Mouse (Mus musculus): ENCODE measurements around the gene Ikzf4.

The Ikzf4 gene

GRCm38 (mm10) chr10:128653866-128654265 is 8.1 kb upstream of the Ikzf4 start:
- Histone ChIP-seq H3K27me3 (ENCODE audit: insufficient read depth, low read length) (no peaks in the 10 kb centered on the region; the same call in 1 of the 2 replicates), H3K9me3 (ENCODE audit: low read length) (no peaks in the 10 kb centered on the region), H3K36me3 (ENCODE audit: insufficient read depth, low read length) (no peaks in the 10 kb centered on the region), H3K4me3 (replicated peaks; ENCODE audit: low read length) (no peak overlapping the region), H3K4me1 (replicated peaks; ENCODE audit: low read depth, low read length) (peaks cover 30% of the 10 kb centered on the region)
- TF ChIP-seq CTCF (conservative IDR thresholded peaks at IDR 0.05; ENCODE audit: low read length) (no peak), POU5F1 (IDR thresholded peaks at IDR 0.05; ENCODE audit: borderline replicate concordance, low read length) (no peak), NANOG (IDR thresholded peaks at IDR 0.05; ENCODE audit: borderline replicate concordance, low read length) (no peak)

DNA sequence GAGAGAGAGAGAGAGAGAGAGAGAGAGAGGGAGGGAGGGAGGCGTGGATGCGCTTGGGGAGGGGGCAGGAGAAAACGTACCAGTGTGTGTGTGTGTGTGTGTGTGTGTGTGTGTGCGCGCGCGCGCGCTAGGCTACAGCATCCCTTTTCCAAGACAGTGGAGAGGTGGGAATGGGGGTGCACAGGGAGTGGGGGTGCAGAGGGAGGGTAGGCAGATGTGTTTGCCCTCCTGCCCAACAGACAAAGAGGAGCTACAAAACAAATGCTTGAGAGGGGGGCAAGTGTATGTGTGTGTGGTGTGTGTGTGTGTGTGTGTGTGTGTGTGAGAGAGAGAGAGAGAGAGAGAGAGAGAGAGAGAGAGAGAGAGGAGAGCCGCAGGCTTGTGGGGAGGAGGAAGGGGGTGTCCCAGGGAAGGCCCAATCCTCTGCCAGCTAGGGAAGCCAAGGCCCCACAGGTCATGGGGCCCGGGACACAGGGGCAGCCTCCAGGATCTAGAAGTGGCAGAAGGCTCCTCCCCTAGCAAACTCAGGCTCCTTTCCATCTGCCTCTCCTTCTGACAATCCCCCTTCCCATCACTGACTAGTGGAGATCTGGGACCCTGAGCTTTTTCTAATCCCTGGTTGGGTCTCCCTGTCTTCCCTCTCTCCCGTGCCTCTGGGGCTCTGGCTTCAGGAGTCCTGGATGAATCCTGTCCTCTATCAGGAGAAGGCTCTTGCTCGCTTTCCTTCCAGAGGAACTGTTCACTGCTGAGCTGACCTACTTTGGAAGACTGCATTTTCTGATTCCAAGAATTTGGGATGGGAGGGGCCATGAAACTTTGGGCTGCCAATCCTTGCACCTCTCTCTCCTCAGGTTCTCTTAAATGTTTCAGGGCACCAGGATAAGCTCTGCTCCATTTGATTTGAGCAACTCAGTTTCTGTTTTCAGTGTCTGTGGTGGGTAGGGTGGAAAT is 623 bp upstream of the Ikzf4 start:
- no peaks in the 10 kb centered on the region for H3K36me3 ChIP-seq (ENCODE audit: insufficient read depth, low read length)
- H3K9me3 ChIP-seq (ENCODE audit: low read length) = no peaks in the 10 kb centered on the region
- peaks cover 58% of the 10 kb centered on the region for H3K27me3 ChIP-seq (ENCODE audit: insufficient read depth, low read length)
- H3K4me3 ChIP-seq (replicated peaks; ENCODE audit: low read length) = 0 out of 2 replicates have a peak overlapping the region, but pooled peaks have one; percentile 29
- TF ChIP-seq NANOG (IDR thresholded peaks at IDR 0.05; ENCODE audit: borderline replicate concordance, low read length) (no peak), POU5F1 (IDR thresholded peaks at IDR 0.05; ENCODE audit: borderline replicate concordance, low read length) (no peak), CTCF (conservative IDR thresholded peaks at IDR 0.05; ENCODE audit: low read length) (no peak)
- peaks cover 42% of the 10 kb centered on the region for H3K4me1 ChIP-seq (replicated peaks; ENCODE audit: low read depth, low read length)

DNA sequence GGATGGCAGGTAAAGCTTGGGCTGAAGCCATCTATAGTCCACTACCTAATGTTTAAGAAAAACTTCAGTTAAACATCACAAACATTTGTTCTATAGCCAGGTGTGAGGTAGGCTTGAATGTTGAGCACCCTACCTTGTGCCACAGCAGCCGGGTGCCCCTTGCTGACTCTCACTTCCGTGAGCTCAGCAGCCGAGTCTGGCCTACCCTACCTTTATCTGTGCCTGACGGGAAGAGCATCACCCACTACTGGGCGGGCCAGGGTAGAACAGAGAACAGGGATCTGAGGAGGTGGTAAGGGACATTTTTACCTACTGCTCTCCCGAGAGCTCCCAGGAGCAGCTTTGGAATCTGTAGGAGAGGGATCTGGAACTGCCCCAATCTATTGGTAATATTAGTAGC is 3.0 kb downstream of the Ikzf4 start:
- H3K36me3 ChIP-seq (ENCODE audit: insufficient read depth, low read length) = no peaks in the 10 kb centered on the region
- H3K27me3 ChIP-seq (ENCODE audit: insufficient read depth, low read length) = peaks cover 83% of the 10 kb centered on the region
- no peak overlapping the region for H3K4me3 ChIP-seq (replicated peaks; ENCODE audit: low read length)
- no peaks in the 10 kb centered on the region for H3K9me3 ChIP-seq (ENCODE audit: low read length)
- H3K4me1 ChIP-seq (replicated peaks; ENCODE audit: low read depth, low read length) = peaks cover 62% of the 10 kb centered on the region
- no peak for TF ChIP-seq POU5F1 (IDR thresholded peaks at IDR 0.05; ENCODE audit: borderline replicate concordance, low read length)
- TF ChIP-seq CTCF (conservative IDR thresholded peaks at IDR 0.05; ENCODE audit: low read length) = no peak
- TF ChIP-seq NANOG (IDR thresholded peaks at IDR 0.05; ENCODE audit: borderline replicate concordance, low read length) = no peak

DNA sequence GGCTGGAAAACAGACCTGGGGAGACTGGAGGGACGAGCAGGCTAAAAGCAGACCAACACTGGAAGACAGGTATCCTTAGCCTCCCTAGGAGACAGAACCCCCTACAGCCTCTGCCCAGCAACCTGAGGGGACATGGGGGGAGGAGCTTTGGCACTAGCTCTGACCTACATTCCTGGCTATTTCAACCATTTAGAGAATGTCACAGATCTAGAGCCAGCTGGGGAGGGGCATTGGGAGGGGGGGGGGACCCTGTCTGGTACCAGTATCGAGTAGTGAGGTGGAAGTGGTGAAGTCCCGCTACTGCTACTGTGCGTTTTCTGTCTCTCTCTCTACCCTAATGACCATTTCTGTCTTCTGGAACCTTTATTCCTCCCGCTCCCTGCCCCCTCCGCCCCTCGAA is 3.9 kb downstream of the Ikzf4 start:
- TF ChIP-seq CTCF (conservative IDR thresholded peaks at IDR 0.05; ENCODE audit: low read length) (no peak), NANOG (IDR thresholded peaks at IDR 0.05; ENCODE audit: borderline replicate concordance, low read length) (no peak), POU5F1 (IDR thresholded peaks at IDR 0.05; ENCODE audit: borderline replicate concordance, low read length) (no peak)
- Histone ChIP-seq H3K4me3 (replicated peaks; ENCODE audit: low read length) (no peak overlapping the region), H3K4me1 (replicated peaks; ENCODE audit: low read depth, low read length) (peaks cover 66% of the 10 kb centered on the region), H3K9me3 (ENCODE audit: low read length) (no peaks in the 10 kb centered on the region), H3K36me3 (ENCODE audit: insufficient read depth, low read length) (no peaks in the 10 kb centered on the region), H3K27me3 (ENCODE audit: insufficient read depth, low read length) (peaks cover 74% of the 10 kb centered on the region)

GRCm38 (mm10) chr10:128640891-128641290 is 4.9 kb downstream of the Ikzf4 start:
- Histone ChIP-seq H3K27me3 (ENCODE audit: insufficient read depth, low read length) (peaks cover 72% of the 10 kb centered on the region), H3K4me1 (replicated peaks; ENCODE audit: low read depth, low read length) (peaks cover 66% of the 10 kb centered on the region), H3K4me3 (replicated peaks; ENCODE audit: low read length) (peak overlapping the region; percentile 43), H3K36me3 (ENCODE audit: insufficient read depth, low read length) (no peaks in the 10 kb centered on the region), H3K9me3 (ENCODE audit: low read length) (no peaks in the 10 kb centered on the region)
- TF ChIP-seq CTCF (conservative IDR thresholded peaks at IDR 0.05; ENCODE audit: low read length) (no peak), POU5F1 (IDR thresholded peaks at IDR 0.05; ENCODE audit: borderline replicate concordance, low read length) (no peak), NANOG (IDR thresholded peaks at IDR 0.05; ENCODE audit: borderline replicate concordance, low read length) (no peak)

- H3K4me1 ChIP-seq (replicated peaks; ENCODE audit: low read depth, low read length) = peaks cover 69% of the 10 kb centered on the region
- peaks cover 73% of the 10 kb centered on the region for H3K27me3 ChIP-seq (ENCODE audit: insufficient read depth, low read length)
- H3K9me3 ChIP-seq (ENCODE audit: low read length) = no peaks in the 10 kb centered on the region
- no peaks in the 10 kb centered on the region for H3K36me3 ChIP-seq (ENCODE audit: insufficient read depth, low read length)
- no peak for TF ChIP-seq NANOG (IDR thresholded peaks at IDR 0.05; ENCODE audit: borderline replicate concordance, low read length)
- no peak for TF ChIP-seq CTCF (conservative IDR thresholded peaks at IDR 0.05; ENCODE audit: low read length)
- no peak for TF ChIP-seq POU5F1 (IDR thresholded peaks at IDR 0.05; ENCODE audit: borderline replicate concordance, low read length)
- H3K4me3 ChIP-seq (replicated peaks; ENCODE audit: low read length) = peak overlapping the region; percentile 43
Measured at GRCm38 (mm10) chr10:128639999-128640398, 5.8 kb downstream of the Ikzf4 start.

GRCm38 (mm10) chr10:128637011-128637410 is 8.8 kb downstream of the Ikzf4 start:
- H3K27me3 ChIP-seq (ENCODE audit: insufficient read depth, low read length) = peaks cover 68% of the 10 kb centered on the region
- peak overlapping the region; percentile 46 for H3K4me3 ChIP-seq (replicated peaks; ENCODE audit: low read length)
- TF ChIP-seq CTCF (conservative IDR thresholded peaks at IDR 0.05; ENCODE audit: low read length) (no peak), POU5F1 (IDR thresholded peaks at IDR 0.05; ENCODE audit: borderline replicate concordance, low read length) (no peak), NANOG (IDR thresholded peaks at IDR 0.05; ENCODE audit: borderline replicate concordance, low read length) (no peak)
- H3K4me1 ChIP-seq (replicated peaks; ENCODE audit: low read depth, low read length) = peaks cover 74% of the 10 kb centered on the region
- H3K9me3 ChIP-seq (ENCODE audit: low read length) = no peaks in the 10 kb centered on the region
- no peaks in the 10 kb centered on the region for H3K36me3 ChIP-seq (ENCODE audit: insufficient read depth, low read length)

- Histone ChIP-seq H3K27me3 (ENCODE audit: insufficient read depth, low read length) (peaks cover 63% of the 10 kb centered on the region), H3K9me3 (ENCODE audit: low read length) (no peaks in the 10 kb centered on the region), H3K4me3 (replicated peaks; ENCODE audit: low read length) (peak overlapping the region; percentile 46), H3K36me3 (ENCODE audit: insufficient read depth, low read length) (no peaks in the 10 kb centered on the region), H3K4me1 (replicated peaks; ENCODE audit: low read depth, low read length) (peaks cover 74% of the 10 kb centered on the region)
- TF ChIP-seq CTCF (conservative IDR thresholded peaks at IDR 0.05; ENCODE audit: low read length) (no peak), NANOG (IDR thresholded peaks at IDR 0.05; ENCODE audit: borderline replicate concordance, low read length) (no peak), POU5F1 (IDR thresholded peaks at IDR 0.05; ENCODE audit: borderline replicate concordance, low read length) (no peak)
Measured at GRCm38 (mm10) chr10:128636561-128636960, 9.2 kb downstream of the Ikzf4 start.

Data from E14TG2a.4 (cell line).